Mouse (Mus musculus): Measurements from ENCODE around the gene Erc1. TPM values are rescaled to one million over a fixed set of nuclear protein-coding genes. Genes with fewer than 3 reads are reported as not detected.
A peak's percentile ranks its signal among the peaks of the same experiment; 100 is the strongest.
"Not testable (repeated sequence)": the region's sequence is repeated elsewhere in the genome, so short reads cannot be mapped to it uniquely, and the experiment has no call there.

The Erc1 gene
- total and polyA plus RNA-seq, 3 experiments = 5.3 to 20.2 (median 18.0) TPM

GRCm38 (mm10) chr6:119709552-119709951, 138.4 kb downstream of the Erc1 start:
- DNase-seq = peak; percentile 45

GRCm38 (mm10) chr6:119707911-119708310, 140.1 kb downstream of the Erc1 start:
- DNase-seq = no peak

- DNase-seq = no peak
Measured at GRCm38 (mm10) chr6:119704899-119705298, 143.1 kb downstream of the Erc1 start.

- no peak for DNase-seq
Measured at GRCm38 (mm10) chr6:119692754-119693153, 155.2 kb downstream of the Erc1 start.

GRCm38 (mm10) chr6:119686470-119686869, 161.5 kb downstream of the Erc1 start:
- DNase-seq = no peak

- no peak for DNase-seq
Measured at GRCm38 (mm10) chr6:119680746-119681145, 167.2 kb downstream of the Erc1 start.

- no peak for DNase-seq
Measured at GRCm38 (mm10) chr6:119674811-119675209, 173.2 kb downstream of the Erc1 start.

GRCm38 (mm10) chr6:119674201-119674810, 173.7 kb downstream of the Erc1 start:
- DNase-seq = no peak

GRCm38 (mm10) chr6:119669746-119670145, 178.2 kb downstream of the Erc1 start:
- peak; percentile 20 for DNase-seq

GRCm38 (mm10) chr6:119662936-119663335, 185.0 kb downstream of the Erc1 start:
- DNase-seq = no peak

GRCm38 (mm10) chr6:119661081-119661493, 186.9 kb downstream of the Erc1 start:
- no peak for DNase-seq

GRCm38 (mm10) chr6:119658441-119658840, 189.5 kb downstream of the Erc1 start:
- no peak for DNase-seq

GRCm38 (mm10) chr6:119657418-119658178, 190.4 kb downstream of the Erc1 start:
- DNase-seq = no peak

- not testable (repeated sequence) for DNase-seq
Measured at GRCm38 (mm10) chr6:119654777-119655176, 193.2 kb downstream of the Erc1 start.

- DNase-seq = peak; percentile 8
Measured at GRCm38 (mm10) chr6:119643880-119644460, 204.0 kb downstream of the Erc1 start.

GRCm38 (mm10) chr6:119643178-119643728, 204.7 kb downstream of the Erc1 start:
- no peak for DNase-seq

GRCm38 (mm10) chr6:119642718-119643117, 205.2 kb downstream of the Erc1 start:
- peak; percentile 10 for DNase-seq

GRCm38 (mm10) chr6:119635629-119636028, 212.3 kb downstream of the Erc1 start:
- no peak for DNase-seq

GRCm38 (mm10) chr6:119630622-119631021, 217.3 kb downstream of the Erc1 start:
- no peak for DNase-seq

GRCm38 (mm10) chr6:119601379-119601778, 246.6 kb downstream of the Erc1 start:
- no peak for DNase-seq

- peak; percentile 3 for DNase-seq
Measured at GRCm38 (mm10) chr6:119595440-119595839, 252.5 kb downstream of the Erc1 start.

GRCm38 (mm10) chr6:119590872-119591271, 257.1 kb downstream of the Erc1 start:
- DNase-seq = no peak

- no peak for DNase-seq
Measured at GRCm38 (mm10) chr6:119587897-119588296, 260.1 kb downstream of the Erc1 start.
